Mouse (Mus musculus) stomach, embryonic 14.5 days (tissue): ENCODE results near the gene Slc17a1. TPM values are rescaled to one million over a fixed set of nuclear protein-coding genes. Genes with fewer than 3 reads are reported as not detected.

Source experiments
- ATAC-seq: fragments of 200-750 bp; cut with Nextera tagmentation; 2 replicates; pipeline ENCODE4 v1.8.0; 2017; ENCODE audit warnings: low read depth, moderate TSS enrichment; ENCODE audit not compliant: insufficient number of reproducible peaks, insufficient read depth, low FRiP score
- H3K27ac ChIP-seq: fragments of 300-500 bp; sonication (generic); 2 replicates; pipeline ENCODE4 v1.5.1; 2014; ENCODE audit warnings: mild to moderate bottlenecking, low read length, moderate library complexity, mixed read lengths
- H3K27me3 ChIP-seq: fragments of 300-500 bp; sonication (generic); 2 replicates; pipeline ENCODE4 v1.6.1; 2014; ENCODE audit warnings: low read length, control low read depth, mixed read lengths; ENCODE audit not compliant: control insufficient read depth, insufficient read depth
- H3K36me3 ChIP-seq: fragments of 300-500 bp; sonication (generic); 2 replicates; pipeline ENCODE4 v1.6.1; 2014; ENCODE audit warnings: mild to moderate bottlenecking, control low read depth, low read length, moderate library complexity, mixed read lengths; ENCODE audit not compliant: control insufficient read depth, insufficient read depth
- H3K4me1 ChIP-seq: fragments of 300-500 bp; sonication (generic); 2 replicates; pipeline ENCODE4 v1.6.1; 2014; ENCODE audit warnings: low read length, control low read depth, mixed read lengths; ENCODE audit not compliant: control insufficient read depth, insufficient read depth
- H3K4me2 ChIP-seq: fragments of 300-500 bp; sonication (generic); replicated peaks from 2 replicates; pipeline ENCODE4 v1.6.1; 2014; ENCODE audit warnings: low read depth, low read length, control low read depth
- H3K4me3 ChIP-seq: fragments of 300-500 bp; sonication (generic); 2 replicates; pipeline ENCODE4 v1.5.1; 2014; ENCODE audit warnings: low read depth, low read length, control low read depth
- H3K9ac ChIP-seq: fragments of 300-500 bp; sonication (generic); replicated peaks from 2 replicates; pipeline ENCODE4 v1.6.1; 2014; ENCODE audit warnings: low read depth, mild to moderate bottlenecking, control low read depth, low read length, moderate library complexity, mixed read lengths
- H3K9me3 ChIP-seq: fragments of 300-500 bp; sonication (generic); 2 replicates; pipeline ENCODE4 v1.6.1; 2016; ENCODE audit warnings: low read depth, low read length, control low read depth; ENCODE audit not compliant: control insufficient read depth
- WGBS: fragments of 180-500 bp; shearing (Covaris S2); extraction: QIAGEN DNeasy Blood & Tissue Kit; methylation state at CpG from one replicate; pipeline ENCODE4 v1.1.7; 2014; 5-methylcytosine and 5-hydroxymethylcytosine counted together
- polyA plus RNA-seq: library from polyadenylated mRNA; unstranded; fragments of >200 nt; fragmentation: Nextera tagmentation; extraction: Ambion mirVana; gene quantifications from 2 replicates; pipeline ENCODE4 v1.2.1, GENCODE M21; 2014

The Slc17a1 gene
- polyA plus RNA-seq, result not detected in 2 replicates

GRCm38 (mm10) chr13:23867405-23867804, at the start of gene Slc17a1:
Slc17a1 (plus strand) TSS chr13:23867750.
- Histone ChIP-seq H3K36me3 (no peaks in the 10 kb centered on the region), H3K9ac (no peak within 1 kb of the TSS), H3K4me3 (no peak within 1 kb of the TSS), H3K9me3 (no peaks in the 10 kb centered on the region), H3K4me1 (peaks cover 4% of the 10 kb centered on the region; the same call in 1 of the 2 replicates), H3K27me3 (no peaks in the 10 kb centered on the region), H3K27ac (no peak within 1 kb of the TSS), H3K4me2 (no peak within 1 kb of the TSS)
- ATAC-seq, result no peak
- WGBS, result 89% methylated on average over 7 of the region's 7 CpGs

GRCm38 (mm10) chr13:23820179-23820940, 47.2 kb upstream of the Slc17a1 start:
- Histone ChIP-seq H3K36me3 (no peaks in the 10 kb centered on the region), H3K27me3 (no peaks in the 10 kb centered on the region), H3K9ac (no peak overlapping the region), H3K9me3 (no peaks in the 10 kb centered on the region), H3K4me3 (no peak overlapping the region), H3K4me1 (no peaks in the 10 kb centered on the region), H3K27ac (no peak overlapping the region), H3K4me2 (no peak overlapping the region)
- no peak for ATAC-seq
- 64% methylated on average over 4 of the region's 4 CpGs for WGBS

GRCm38 (mm10) chr13:23822213-23822612, 45.3 kb upstream of the Slc17a1 start:
- Histone ChIP-seq H3K9ac (no peak overlapping the region), H3K4me2 (no peak overlapping the region), H3K36me3 (no peaks in the 10 kb centered on the region), H3K4me3 (no peak overlapping the region), H3K4me1 (no peaks in the 10 kb centered on the region), H3K9me3 (no peaks in the 10 kb centered on the region), H3K27ac (no peak overlapping the region), H3K27me3 (no peaks in the 10 kb centered on the region)
- no peak for ATAC-seq
- 73% methylated on average over 3 of the region's 3 CpGs for WGBS

GRCm38 (mm10) chr13:23826606-23827005, 40.9 kb upstream of the Slc17a1 start:
- Histone ChIP-seq H3K9ac (no peak overlapping the region), H3K27ac (no peak overlapping the region), H3K4me3 (no peak overlapping the region), H3K27me3 (no peaks in the 10 kb centered on the region), H3K4me2 (no peak overlapping the region), H3K4me1 (no peaks in the 10 kb centered on the region), H3K9me3 (no peaks in the 10 kb centered on the region), H3K36me3 (no peaks in the 10 kb centered on the region)
- ATAC-seq, result no peak
- WGBS, result 70% methylated on average over 3 of the region's 3 CpGs

- Histone ChIP-seq H3K4me3 (no peak overlapping the region), H3K4me2 (no peak overlapping the region), H3K9me3 (no peaks in the 10 kb centered on the region), H3K36me3 (no peaks in the 10 kb centered on the region), H3K27ac (no peak overlapping the region), H3K27me3 (no peaks in the 10 kb centered on the region), H3K9ac (no peak overlapping the region), H3K4me1 (no peaks in the 10 kb centered on the region)
- no peak for ATAC-seq
- 13% methylated on average over 6 of the region's 6 CpGs for WGBS
These were observed 34.5 kb upstream of the Slc17a1 start for GRCm38 (mm10) chr13:23833053-23833452.

- H3K9me3 ChIP-seq, result no peaks in the 10 kb centered on the region
- 85% methylated on average over 5 of the region's 5 CpGs for WGBS
- H3K4me1 ChIP-seq, result no peaks in the 10 kb centered on the region
- H3K4me2 ChIP-seq, result no peak overlapping the region
- H3K9ac ChIP-seq, result no peak overlapping the region
- H3K27ac ChIP-seq, result no peak overlapping the region
- no peaks in the 10 kb centered on the region for H3K36me3 ChIP-seq
- H3K27me3 ChIP-seq, result no peaks in the 10 kb centered on the region
- H3K4me3 ChIP-seq, result no peak overlapping the region
- no peak for ATAC-seq
These were observed 32.7 kb upstream of the Slc17a1 start for GRCm38 (mm10) chr13:23834836-23835235.

- Histone ChIP-seq H3K27me3 (no peaks in the 10 kb centered on the region), H3K4me2 (no peak overlapping the region), H3K9me3 (no peaks in the 10 kb centered on the region), H3K27ac (no peak overlapping the region), H3K4me1 (no peaks in the 10 kb centered on the region), H3K9ac (no peak overlapping the region), H3K36me3 (no peaks in the 10 kb centered on the region), H3K4me3 (no peak overlapping the region)
- 87% methylated on average over 5 of the region's 5 CpGs for WGBS
- no peak for ATAC-seq
These were observed 30.9 kb upstream of the Slc17a1 start for GRCm38 (mm10) chr13:23836630-23837029.

- H3K4me2 ChIP-seq, result no peak within 1 kb of the TSS
- no peaks in the 10 kb centered on the region for H3K4me1 ChIP-seq
- ATAC-seq, result no peak
- H3K27ac ChIP-seq, result no peak within 1 kb of the TSS
- 70% methylated on average over 2 of the region's 2 CpGs for WGBS
- no peak within 1 kb of the TSS for H3K4me3 ChIP-seq
- no peaks in the 10 kb centered on the region for H3K9me3 ChIP-seq
- H3K36me3 ChIP-seq, result no peaks in the 10 kb centered on the region
- no peak within 1 kb of the TSS for H3K9ac ChIP-seq
- no peaks in the 10 kb centered on the region for H3K27me3 ChIP-seq
These were observed 28.2 kb upstream of the Slc17a1 start, which contains the start of gene Slc17a3 for GRCm38 (mm10) chr13:23839308-23839707. Slc17a3 (plus strand) TSS chr13:23839434.

- Histone ChIP-seq H3K27me3 (no peaks in the 10 kb centered on the region), H3K9ac (no peak overlapping the region), H3K36me3 (no peaks in the 10 kb centered on the region), H3K27ac (no peak overlapping the region), H3K4me2 (no peak overlapping the region), H3K4me3 (no peak overlapping the region), H3K9me3 (no peaks in the 10 kb centered on the region), H3K4me1 (no peaks in the 10 kb centered on the region)
- no peak for ATAC-seq
- WGBS, result 87% methylated on average over 4 of the region's 4 CpGs
These were observed 21.7 kb upstream of the Slc17a1 start for GRCm38 (mm10) chr13:23845851-23846250.
